Mouse (Mus musculus): ENCODE measurements around the gene Ccdc88c. TPM values are rescaled to one million over a fixed set of nuclear protein-coding genes. Genes with fewer than 3 reads are reported as not detected.

Gene Ccdc88c
- polyA plus RNA-seq, 1 experiment from 2014 or later: 1.5 TPM

DNA sequence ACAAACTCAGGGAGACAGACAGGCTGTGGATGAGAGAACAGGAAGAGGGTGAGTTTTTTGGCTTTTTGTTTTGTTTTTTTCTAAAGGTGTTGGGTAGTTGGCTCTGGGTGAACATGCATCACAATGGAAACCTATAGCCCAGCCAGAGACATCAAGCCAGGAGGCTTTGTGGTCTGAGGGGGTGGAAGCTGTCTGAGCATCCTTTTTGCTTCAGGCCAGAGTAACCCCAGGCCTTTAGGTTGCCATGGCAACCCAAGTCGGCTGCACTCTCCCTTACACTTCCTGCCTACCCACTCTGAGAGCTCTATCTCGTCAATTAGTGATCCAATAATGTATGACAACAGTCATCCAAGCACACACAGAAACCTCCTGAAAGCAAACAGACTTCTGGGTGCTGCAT, 133.4 kb downstream of the Ccdc88c start:
- no peak overlapping the region for H3K27ac ChIP-seq
- no peaks in the 10 kb centered on the region for H3K79me2 ChIP-seq (ENCODE audit: inconsistent target)
- no peak overlapping the region for H3K4me3 ChIP-seq (ENCODE audit: inconsistent target)
- H3K36me3 ChIP-seq (ENCODE audit: inconsistent target): no peaks in the 10 kb centered on the region
- WGBS (ENCODE audit: missing documents): 14% methylated on average over 2 of the region's 2 CpGs

DNA sequence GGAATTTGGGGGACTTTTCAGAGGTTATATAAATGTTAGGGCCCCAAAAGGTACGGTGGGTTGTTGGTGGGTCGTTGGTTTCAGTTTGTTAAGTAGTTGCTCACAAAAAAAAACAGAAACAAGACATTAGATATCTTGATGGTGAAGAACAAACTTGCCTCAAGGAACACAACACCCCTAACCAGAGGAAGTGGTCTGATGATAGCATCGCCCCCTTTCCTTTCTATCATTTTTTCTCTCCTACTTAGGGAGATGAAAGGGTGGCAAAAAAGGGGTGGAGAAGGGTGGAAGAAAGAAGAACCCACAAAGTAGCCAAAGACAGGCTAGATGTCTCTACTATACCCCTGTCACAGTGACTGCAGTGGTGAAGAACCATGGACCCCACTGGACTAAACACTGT, 138.3 kb downstream of the Ccdc88c start:
- 86% methylated on average over 3 of the region's 3 CpGs for WGBS (ENCODE audit: missing documents)
- no peak overlapping the region for H3K4me3 ChIP-seq (ENCODE audit: inconsistent target)
- no peaks in the 10 kb centered on the region for H3K79me2 ChIP-seq (ENCODE audit: inconsistent target)
- no peaks in the 10 kb centered on the region for H3K36me3 ChIP-seq (ENCODE audit: inconsistent target)
- no peak overlapping the region for H3K27ac ChIP-seq

DNA sequence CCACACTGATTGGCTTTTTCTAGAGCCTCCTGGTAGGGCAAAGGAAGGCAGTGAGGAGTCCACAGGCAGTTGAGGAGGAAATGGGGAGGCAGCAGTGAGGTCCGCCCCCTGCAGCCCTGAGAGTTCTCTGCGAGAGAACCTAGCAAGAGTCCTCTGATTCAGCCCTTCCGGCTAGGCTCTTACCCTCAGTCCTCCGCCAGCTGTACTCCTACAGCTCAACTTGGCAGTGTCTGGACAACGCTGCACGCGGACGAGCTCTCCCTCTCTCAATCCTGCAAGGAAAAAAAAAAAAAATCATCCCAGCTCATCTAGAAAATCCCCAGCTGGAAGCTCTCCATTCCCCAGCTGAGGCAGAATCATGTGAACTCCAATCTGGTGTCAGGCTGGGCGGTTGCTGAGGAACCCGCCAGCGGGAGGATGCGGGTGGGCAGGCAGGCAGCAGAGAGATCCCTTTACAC, 141.0 kb downstream of the Ccdc88c start:
- Histone ChIP-seq H3K4me3 (ENCODE audit: inconsistent target) (no peak overlapping the region), H3K79me2 (ENCODE audit: inconsistent target) (no peaks in the 10 kb centered on the region), H3K27ac (no peak overlapping the region), H3K36me3 (ENCODE audit: inconsistent target) (no peaks in the 10 kb centered on the region)
- 34% methylated on average over 12 of the region's 12 CpGs for whole genome bisulfite sequencing (ENCODE audit: missing documents)

DNA sequence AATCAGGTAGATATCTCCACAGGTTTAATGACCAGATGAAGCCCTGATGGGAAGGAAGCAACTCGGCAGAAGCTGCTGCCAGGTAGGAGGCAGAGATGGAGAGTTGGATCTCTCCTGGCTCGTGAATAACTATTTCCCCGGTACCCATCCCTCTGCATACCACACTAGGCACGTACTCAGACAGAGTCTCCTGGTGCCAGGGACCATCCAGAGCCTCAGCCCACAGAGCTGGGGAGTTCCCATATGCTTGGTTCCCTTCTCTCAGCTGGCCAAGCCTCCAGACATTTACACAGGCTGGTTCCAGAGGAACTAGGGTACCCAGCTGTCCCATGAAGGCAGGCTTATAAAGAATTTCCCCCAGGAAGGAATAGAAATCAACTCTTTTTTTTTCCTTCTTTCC, 142.0 kb downstream of the Ccdc88c start:
- no peaks in the 10 kb centered on the region for H3K79me2 ChIP-seq (ENCODE audit: inconsistent target)
- 84% methylated on average over 4 of the region's 4 CpGs for WGBS (ENCODE audit: missing documents)

DNA sequence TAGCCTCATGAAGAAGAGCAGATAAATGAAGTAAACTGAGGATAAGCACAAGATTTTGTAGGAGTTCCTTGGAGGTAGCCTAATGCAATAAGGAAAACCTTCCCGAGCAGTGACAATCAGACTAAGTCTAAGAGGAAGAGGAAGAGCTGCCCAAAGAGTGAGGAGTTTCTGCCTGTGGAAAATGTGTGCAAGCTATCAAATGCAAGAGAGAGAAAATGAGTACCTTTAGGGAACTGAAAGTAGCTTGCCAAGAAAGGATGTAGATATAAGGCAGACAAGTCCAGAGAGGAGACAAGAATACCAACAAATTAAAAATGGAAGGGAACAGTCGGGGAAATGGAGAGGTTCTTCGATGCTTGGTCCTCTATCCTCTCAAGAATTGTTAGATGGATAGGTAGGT, 143.3 kb downstream of the Ccdc88c start:
- Histone ChIP-seq H3K4me3 (ENCODE audit: inconsistent target) (no peak overlapping the region), H3K79me2 (ENCODE audit: inconsistent target) (no peaks in the 10 kb centered on the region), H3K27ac (no peak overlapping the region), H3K36me3 (ENCODE audit: inconsistent target) (no peaks in the 10 kb centered on the region)
- 20% methylated on average over 3 of the region's 3 CpGs for WGBS (ENCODE audit: missing documents)

More for the DNA sequence above, 142.0 kb downstream of the Ccdc88c start:
- Histone ChIP-seq H3K36me3 (ENCODE audit: inconsistent target) (no peaks in the 10 kb centered on the region), H3K4me3 (ENCODE audit: inconsistent target) (no peak overlapping the region), H3K27ac (no peak overlapping the region)

DNA sequence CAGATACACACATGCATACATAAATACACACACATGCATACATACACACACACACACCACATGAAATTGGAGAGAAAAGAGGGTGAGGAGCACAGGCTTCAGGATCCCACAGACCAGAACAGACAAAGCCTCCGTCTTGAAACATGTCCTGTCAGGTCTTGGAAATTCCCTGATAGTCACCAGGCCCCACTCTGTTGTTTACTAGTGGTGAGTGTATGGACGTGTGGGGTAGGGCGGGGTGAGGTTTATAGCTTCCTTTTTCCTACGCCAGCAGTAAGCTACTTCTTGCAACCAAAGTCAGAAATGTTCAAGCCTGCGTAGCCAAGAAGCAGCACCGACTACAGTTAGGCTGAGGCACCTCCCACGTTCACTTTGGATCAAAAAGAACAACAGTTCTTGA, 145.7 kb downstream of the Ccdc88c start:
- no peak overlapping the region for H3K4me3 ChIP-seq (ENCODE audit: inconsistent target)
- WGBS (ENCODE audit: missing documents): 15% methylated on average over 6 of the region's 7 CpGs
- H3K79me2 ChIP-seq (ENCODE audit: inconsistent target): no peaks in the 10 kb centered on the region
- H3K36me3 ChIP-seq (ENCODE audit: inconsistent target): no peaks in the 10 kb centered on the region
- H3K27ac ChIP-seq: peak overlapping the region; percentile 52

DNA sequence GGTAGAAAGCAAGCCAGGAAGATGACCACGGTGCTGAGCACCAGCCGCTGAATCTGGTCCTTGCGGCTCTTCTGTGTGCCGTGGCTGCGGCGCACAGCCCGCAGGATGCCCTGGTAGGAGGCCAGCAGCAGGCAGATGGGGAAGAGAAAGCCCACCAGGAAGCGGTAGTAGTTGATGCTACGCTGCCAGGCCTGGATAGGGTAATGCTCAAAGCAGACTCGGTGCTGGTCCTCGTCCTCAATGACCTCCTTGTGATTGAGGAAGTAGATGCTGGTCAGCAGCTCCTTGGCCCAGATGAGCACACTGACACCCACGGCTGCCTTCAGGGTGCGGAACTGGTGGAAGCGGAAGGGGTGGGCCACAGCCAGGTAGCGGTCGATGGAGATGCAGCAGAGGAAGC, 150.3 kb downstream of the Ccdc88c start:
- WGBS (ENCODE audit: missing documents): 19% methylated on average over 16 of the region's 16 CpGs
- 0 out of 2 replicates have a peak, but pooled peaks cover under 1% of the 10 kb centered on the region for H3K36me3 ChIP-seq (ENCODE audit: inconsistent target)
- H3K4me3 ChIP-seq (ENCODE audit: inconsistent target): no peak overlapping the region
- H3K27ac ChIP-seq: no peak overlapping the region
- no peaks in the 10 kb centered on the region for H3K79me2 ChIP-seq (ENCODE audit: inconsistent target)

DNA sequence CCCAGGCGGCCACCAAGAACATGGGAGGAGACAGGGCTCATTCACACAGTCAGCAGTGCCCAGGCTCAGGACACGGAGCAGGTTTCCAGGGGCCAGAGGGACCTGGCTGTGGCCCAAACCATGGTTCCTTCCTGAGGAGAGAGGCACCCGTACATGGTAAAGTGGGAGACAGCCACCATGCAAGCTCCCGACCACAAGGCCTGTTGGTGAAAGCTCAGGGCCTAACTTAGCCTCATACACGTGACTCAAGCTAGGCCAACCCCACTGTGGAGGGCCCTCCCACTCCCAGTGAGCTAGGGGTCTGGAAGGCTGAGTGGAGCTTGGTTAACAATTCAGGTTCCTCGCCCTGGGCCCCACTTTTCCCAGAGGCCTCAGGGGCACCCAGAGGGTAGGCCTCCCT, 150.9 kb downstream of the Ccdc88c start:
- Histone ChIP-seq H3K4me3 (ENCODE audit: inconsistent target) (no peak overlapping the region), H3K27ac (no peak overlapping the region), H3K79me2 (ENCODE audit: inconsistent target) (no peaks in the 10 kb centered on the region), H3K36me3 (ENCODE audit: inconsistent target) (0 out of 2 replicates have a peak, but pooled peaks cover 6% of the 10 kb centered on the region)
- WGBS (ENCODE audit: missing documents): 68% methylated on average over 6 of the region's 6 CpGs

DNA sequence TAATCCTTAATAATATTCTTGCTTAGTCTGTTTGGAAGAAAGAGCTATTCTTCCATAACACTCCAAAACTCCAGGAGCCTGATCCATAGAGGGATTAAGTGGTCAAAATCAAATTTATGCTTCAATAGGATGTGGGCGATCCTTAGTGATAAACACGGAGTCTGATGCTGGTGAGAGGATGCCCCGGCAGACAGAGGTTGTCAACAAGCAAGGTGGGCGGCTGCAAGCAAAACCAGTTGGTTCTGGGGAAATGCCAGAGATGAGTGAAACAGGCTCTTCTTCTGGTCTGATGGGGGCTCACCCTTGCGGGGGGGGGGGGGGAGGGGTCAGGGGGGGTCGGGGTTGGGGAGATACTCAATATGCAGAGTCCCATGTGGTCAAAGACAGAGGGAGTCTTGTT, 152.9 kb downstream of the Ccdc88c start:
- H3K4me3 ChIP-seq (ENCODE audit: inconsistent target): no peak overlapping the region
- 93% methylated on average over 4 of the region's 6 CpGs for WGBS (ENCODE audit: missing documents)
- 0 out of 2 replicates have a peak, but pooled peaks cover 19% of the 10 kb centered on the region for H3K36me3 ChIP-seq (ENCODE audit: inconsistent target)
- H3K27ac ChIP-seq: no peak overlapping the region
- no peaks in the 10 kb centered on the region for H3K79me2 ChIP-seq (ENCODE audit: inconsistent target)

DNA sequence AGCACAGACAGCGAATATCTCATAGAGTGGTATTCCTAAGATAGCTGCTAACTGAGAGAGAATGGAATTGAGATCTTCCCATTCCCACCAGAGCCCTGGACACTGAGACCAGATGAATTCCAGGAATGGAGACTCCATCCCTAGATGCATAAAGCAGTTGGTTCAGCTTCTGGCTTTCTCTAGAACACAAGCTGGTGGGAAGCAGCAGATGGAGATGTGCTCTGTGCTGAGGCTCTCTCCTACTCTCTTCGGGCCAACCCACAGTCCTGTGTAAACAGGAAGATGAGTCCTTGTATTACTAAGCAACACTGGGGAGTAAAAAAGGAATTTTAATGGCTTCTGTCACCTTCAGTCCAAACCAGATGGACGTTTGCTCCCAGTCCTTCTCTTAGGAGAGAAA, 153.3 kb downstream of the Ccdc88c start:
- 0 out of 2 replicates have a peak, but pooled peaks cover 19% of the 10 kb centered on the region for H3K36me3 ChIP-seq (ENCODE audit: inconsistent target)
- 84% methylated on average over 3 of the region's 3 CpGs for WGBS (ENCODE audit: missing documents)
- H3K4me3 ChIP-seq (ENCODE audit: inconsistent target): no peak overlapping the region

DNA sequence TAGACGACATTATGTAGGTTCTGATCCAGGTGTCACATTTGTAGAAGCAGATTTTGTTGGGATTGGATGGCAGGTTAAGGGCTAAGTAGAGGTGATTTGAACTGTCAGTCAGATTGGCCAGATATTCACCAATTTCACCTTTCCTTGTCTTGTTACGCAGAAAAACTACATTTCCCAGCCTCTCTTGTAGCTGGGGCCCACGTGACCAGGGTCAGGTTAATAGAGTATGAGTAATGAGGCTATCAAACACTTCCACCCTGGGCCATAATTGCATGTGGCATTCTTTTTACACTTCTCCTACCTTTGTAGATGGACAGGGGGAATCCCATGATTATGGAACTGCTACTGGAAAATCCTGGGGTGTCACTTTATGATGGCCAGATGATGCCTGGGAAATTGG, 155.2 kb downstream of the Ccdc88c start:
- Histone ChIP-seq H3K36me3 (ENCODE audit: inconsistent target) (peaks cover 36% of the 10 kb centered on the region), H3K79me2 (ENCODE audit: inconsistent target) (no peaks in the 10 kb centered on the region), H3K4me3 (ENCODE audit: inconsistent target) (no peak overlapping the region), H3K27ac (no peak overlapping the region)
- WGBS (ENCODE audit: missing documents): 97% methylated on average over 3 of the region's 3 CpGs

More for the DNA sequence above, 153.3 kb downstream of the Ccdc88c start:
- Histone ChIP-seq H3K27ac (no peak overlapping the region), H3K79me2 (ENCODE audit: inconsistent target) (no peaks in the 10 kb centered on the region)

DNA sequence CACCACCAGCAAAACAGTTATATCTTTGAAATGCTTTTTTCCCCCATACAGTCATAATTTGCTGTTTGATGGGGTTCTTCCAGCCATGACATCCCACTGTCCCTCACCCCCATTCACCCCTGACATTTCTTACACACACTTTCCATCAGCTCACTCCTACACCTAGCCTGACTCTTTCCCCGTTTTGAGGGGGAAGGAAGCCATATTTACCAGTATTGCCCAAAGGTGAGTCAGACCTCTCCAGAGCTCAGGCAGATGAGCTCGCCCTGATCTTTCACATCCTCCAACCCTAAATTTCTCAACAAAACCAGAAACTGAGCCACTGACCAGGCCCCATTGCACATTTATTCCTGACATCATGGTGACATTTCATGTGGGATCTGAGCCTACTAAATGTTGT, 157.0 kb downstream of the Ccdc88c start:
- H3K27ac ChIP-seq: no peak overlapping the region
- 49% methylated on average over 2 of the region's 2 CpGs for WGBS (ENCODE audit: missing documents)
- no peaks in the 10 kb centered on the region for H3K79me2 ChIP-seq (ENCODE audit: inconsistent target)
- peaks cover 54% of the 10 kb centered on the region for H3K36me3 ChIP-seq (ENCODE audit: inconsistent target)
- H3K4me3 ChIP-seq (ENCODE audit: inconsistent target): no peak overlapping the region

DNA sequence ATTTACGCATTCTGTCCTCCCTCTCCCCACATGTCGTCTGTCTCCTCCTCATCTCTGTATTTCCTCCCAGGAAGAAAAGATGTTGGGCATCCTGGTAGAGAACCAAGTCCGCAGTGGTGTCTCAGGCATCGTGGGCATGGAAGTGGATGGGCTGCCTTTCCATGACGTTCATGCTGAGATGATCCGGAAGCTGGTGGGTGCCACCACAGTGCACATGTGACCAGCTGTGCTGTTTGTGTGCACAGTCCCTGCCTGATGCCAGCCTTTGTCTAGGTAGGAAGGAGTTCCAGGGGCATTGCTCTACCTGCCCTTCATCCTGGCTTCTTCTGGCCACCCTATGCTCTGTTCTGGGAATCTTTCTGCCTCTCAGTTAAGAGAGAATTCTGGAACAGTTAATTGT, 157.6 kb downstream of the Ccdc88c start:
- H3K27ac ChIP-seq: no peak overlapping the region
- H3K36me3 ChIP-seq (ENCODE audit: inconsistent target): peaks cover 57% of the 10 kb centered on the region
- 97% methylated on average over 6 of the region's 6 CpGs for WGBS (ENCODE audit: missing documents)
- no peak overlapping the region for H3K4me3 ChIP-seq (ENCODE audit: inconsistent target)
- no peaks in the 10 kb centered on the region for H3K79me2 ChIP-seq (ENCODE audit: inconsistent target)

DNA sequence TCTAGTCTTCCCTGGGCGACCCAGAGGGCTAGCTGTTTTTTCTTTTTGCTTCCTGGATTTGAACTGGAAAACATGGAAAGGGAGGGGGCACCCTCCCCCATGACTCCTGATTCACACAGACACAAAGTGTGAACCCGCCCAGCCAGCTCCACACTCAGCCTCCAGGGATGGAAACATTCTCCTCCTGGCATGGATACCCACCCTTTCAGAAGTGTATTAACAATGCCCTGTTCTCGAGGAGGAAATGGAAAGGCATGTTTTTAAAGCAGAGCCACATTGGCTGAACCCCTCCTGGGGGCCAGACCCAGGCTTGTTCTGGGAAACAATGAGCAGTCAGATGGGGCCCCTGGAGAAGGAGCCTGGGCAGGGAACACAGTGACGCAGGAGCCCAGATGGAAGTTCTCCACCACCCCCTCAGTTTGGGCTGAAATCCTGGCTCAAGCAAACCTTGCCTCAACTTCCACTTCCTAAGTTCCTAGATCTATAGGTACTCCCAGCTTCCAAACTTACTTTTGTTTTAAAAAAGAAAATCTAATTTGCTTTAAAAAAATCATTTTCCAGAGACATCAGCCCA, 160.7 kb downstream of the Ccdc88c start:
- H3K36me3 ChIP-seq (ENCODE audit: inconsistent target): peaks cover 53% of the 10 kb centered on the region
- H3K27ac ChIP-seq: no peak overlapping the region
- 93% methylated on average over 4 of the region's 4 CpGs for WGBS (ENCODE audit: missing documents)
- H3K4me3 ChIP-seq (ENCODE audit: inconsistent target): no peak overlapping the region
- no peaks in the 10 kb centered on the region for H3K79me2 ChIP-seq (ENCODE audit: inconsistent target)

DNA sequence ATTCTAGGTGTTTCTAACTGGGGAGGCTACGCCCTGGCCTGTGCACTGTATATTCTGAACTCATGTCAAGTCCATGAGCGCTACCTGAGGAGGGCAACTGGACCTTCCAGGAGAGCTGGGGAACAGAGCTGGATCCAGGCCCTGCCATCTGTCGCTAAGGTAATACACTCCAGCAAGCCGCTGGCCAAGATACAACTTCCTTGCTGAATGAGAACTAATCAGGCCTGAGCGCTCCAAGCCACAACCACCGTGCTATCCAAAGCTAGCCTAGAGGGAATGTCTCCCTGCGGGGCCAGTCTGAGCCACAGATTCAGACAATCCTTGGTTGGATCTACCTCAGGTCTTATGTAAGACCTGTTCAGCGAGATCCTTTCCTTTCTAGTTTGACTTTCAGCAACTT, 161.8 kb downstream of the Ccdc88c start:
- peaks cover 43% of the 10 kb centered on the region for H3K36me3 ChIP-seq (ENCODE audit: inconsistent target)
- WGBS (ENCODE audit: missing documents): 95% methylated on average over 8 of the region's 8 CpGs
- H3K79me2 ChIP-seq (ENCODE audit: inconsistent target): no peaks in the 10 kb centered on the region
- no peak overlapping the region for H3K27ac ChIP-seq
- H3K4me3 ChIP-seq (ENCODE audit: inconsistent target): no peak overlapping the region

DNA sequence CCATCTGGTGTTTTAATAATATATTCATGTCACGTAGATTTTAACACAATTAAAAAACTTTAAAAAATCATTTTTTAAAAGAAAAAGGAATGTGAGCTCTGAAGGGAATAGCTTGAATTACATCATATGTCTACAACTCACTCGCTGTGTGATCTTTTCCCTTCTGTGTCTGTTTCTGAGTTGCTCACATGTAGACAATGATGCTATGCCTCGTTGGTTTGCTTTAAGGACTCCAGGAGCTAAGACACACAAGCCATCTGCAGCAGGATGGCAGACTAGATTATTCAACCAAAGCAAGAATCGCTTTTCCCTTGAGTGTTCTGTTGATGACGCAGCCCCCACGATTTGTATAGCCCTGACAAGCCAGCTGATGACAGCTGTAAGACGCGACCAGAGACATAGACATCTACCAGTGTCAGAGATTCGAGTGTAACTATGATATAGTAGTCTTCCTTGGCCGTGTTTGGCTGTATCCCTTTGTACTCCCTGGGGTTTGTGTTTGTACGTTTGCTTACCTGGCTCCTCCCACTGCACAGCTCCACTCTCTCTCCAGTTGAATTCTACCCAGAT, 163.3 kb downstream of the Ccdc88c start:
- no peak overlapping the region for H3K4me3 ChIP-seq (ENCODE audit: inconsistent target)
- no peaks in the 10 kb centered on the region for H3K79me2 ChIP-seq (ENCODE audit: inconsistent target)
- H3K36me3 ChIP-seq (ENCODE audit: inconsistent target): peaks cover 39% of the 10 kb centered on the region
- H3K27ac ChIP-seq: no peak overlapping the region
- 95% methylated on average over 11 of the region's 11 CpGs for WGBS (ENCODE audit: missing documents)

Measured in macrophage (primary cell).